Mouse (Mus musculus) myocyte (in vitro differentiated cells): ENCODE measurements around the gene Srpk2.

Experiments used
- MYOG ChIP-seq, 3 experiments: IDR thresholded peaks; one replicate each; pipeline ENCODE4 v1.6.1; 2011; ENCODE audit warnings: control low read depth in 2 of 3, low read depth in 2 of 3, mild to moderate bottlenecking in 2 of 3; ENCODE audit not compliant: insufficient read length in 2 of 3, control insufficient read depth in 1 of 3, insufficient read depth in 1 of 3
- POLR2A ChIP-seq: IDR thresholded peaks from one replicate; pipeline ENCODE4 v1.6.1; 2011; ENCODE audit warnings: low read depth, mild to moderate bottlenecking, control low read depth, moderate library complexity; ENCODE audit not compliant: insufficient read length

DNA sequence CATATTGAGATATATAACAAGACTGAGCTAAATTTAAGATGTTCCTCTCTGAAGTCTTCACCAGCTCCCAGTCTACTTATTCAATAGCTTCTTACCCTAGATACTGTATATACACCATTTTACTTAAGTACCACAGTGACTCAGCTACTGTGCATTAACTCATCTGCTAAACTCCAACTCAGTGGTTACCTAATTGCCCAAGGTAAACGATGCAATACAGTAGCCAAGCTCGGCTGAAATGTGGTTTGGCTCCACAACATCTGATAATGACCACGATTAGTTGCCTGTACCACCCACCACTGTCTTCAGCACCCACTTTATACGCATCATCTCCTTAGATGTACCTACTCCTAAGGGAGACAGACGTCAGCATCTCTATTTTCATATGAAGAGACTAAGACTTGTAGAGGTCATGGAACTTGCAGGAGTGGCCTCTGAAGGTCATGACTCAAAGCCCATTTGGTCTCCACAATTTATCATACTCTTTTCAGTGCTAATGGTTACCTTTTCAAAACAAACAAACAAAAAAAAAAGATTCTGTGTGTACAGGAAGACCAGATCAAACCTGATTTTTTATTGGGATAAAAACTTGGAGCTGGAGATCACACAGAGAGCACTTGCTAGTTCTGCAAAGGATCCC, 88.0 kb downstream of the Srpk2 start:
- TF ChIP-seq POLR2A: no peak
- no peak for TF ChIP-seq MYOG (IDR thresholded peaks at IDR 0.05; ENCODE audit: control insufficient read depth in 1 of 3, insufficient read depth in 1 of 3, insufficient read length in 2 of 3, low read depth in 2 of 3)
